Mouse (Mus musculus): ENCODE results near the gene Hnrnpul1. TPM values are rescaled to one million over a fixed set of nuclear protein-coding genes. Genes with fewer than 3 reads are reported as not detected.

Gene Hnrnpul1
- polyA plus RNA-seq, 1 experiment from 2014 or later, result 51.5 TPM

DNA sequence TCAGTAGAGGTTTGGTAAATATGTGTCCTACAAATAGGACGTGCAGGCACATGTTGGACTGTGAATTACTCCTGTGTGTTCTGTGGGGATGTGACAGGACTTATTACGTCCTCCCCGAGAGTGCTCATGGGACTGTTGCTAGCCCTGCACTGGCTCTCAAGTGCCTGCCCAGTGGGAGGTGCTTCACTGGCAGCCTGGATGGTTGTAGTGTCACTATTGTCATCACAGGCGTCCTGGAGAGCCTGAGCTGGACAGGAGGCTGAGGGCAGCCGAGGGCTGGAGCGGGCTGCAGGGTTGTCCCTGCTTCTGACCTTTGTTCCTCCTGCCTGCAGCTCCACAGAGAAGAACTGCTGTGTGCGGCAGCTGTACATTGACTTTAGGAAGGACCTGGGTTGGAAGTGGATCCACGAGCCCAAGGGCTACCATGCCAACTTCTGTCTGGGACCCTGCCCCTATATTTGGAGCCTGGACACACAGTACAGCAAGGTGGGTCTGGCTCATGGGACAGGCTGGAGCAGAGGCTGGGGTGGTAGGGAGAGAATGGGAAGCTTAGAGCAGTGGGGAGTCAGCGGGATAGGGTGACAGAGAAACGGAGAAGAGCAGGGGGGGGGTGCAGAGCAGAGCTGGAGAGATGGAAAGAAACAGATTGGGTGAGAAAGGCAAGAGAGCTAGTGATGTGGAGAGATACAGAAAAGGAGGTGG is 50.6 kb downstream of the Hnrnpul1 start:
- ATAC-seq, result no peak
- no peak overlapping the region; the same call in 1 of the 2 replicates for H3K4me2 ChIP-seq (replicated peaks)
- WGBS, result 40% methylated on average over 10 of the region's 10 CpGs
- H3K4me3 ChIP-seq (replicated peaks), result no peak overlapping the region
- H3K27me3 ChIP-seq (replicated peaks), result 0 out of 2 replicates have a peak, but pooled peaks cover 4% of the 10 kb centered on the region
- H3K9me3 ChIP-seq, result no peaks in the 10 kb centered on the region
- H3K9ac ChIP-seq, result no peak overlapping the region
- no peaks in the 10 kb centered on the region for H3K36me3 ChIP-seq
- no peak overlapping the region for H3K27ac ChIP-seq
- H3K4me1 ChIP-seq (replicated peaks), result peaks cover 38% of the 10 kb centered on the region

DNA sequence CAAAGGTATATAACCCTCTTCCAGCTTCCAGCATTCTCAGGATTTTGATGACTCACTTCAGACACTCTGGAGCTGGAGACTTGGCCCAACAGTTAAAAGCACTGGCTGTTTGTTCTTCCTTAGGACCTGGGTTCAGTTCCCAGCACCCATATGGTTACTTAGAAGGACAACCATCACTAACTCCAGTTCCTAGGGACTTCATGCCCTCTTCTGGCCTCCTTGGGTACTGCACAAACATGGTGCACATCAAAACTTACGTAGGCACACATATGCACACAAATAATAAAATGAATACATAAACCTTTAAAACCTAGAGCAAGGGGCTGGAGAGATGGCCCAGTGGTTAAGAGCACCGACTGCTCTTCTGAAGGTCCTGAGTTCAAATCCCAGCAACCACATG is 52.2 kb downstream of the Hnrnpul1 start:
- Histone ChIP-seq H3K4me3 (replicated peaks) (no peak overlapping the region), H3K9me3 (no peaks in the 10 kb centered on the region), H3K36me3 (no peaks in the 10 kb centered on the region), H3K4me2 (replicated peaks) (no peak overlapping the region), H3K27ac (no peak overlapping the region), H3K9ac (no peak overlapping the region), H3K4me1 (replicated peaks) (peaks cover 25% of the 10 kb centered on the region), H3K27me3 (replicated peaks) (0 out of 2 replicates have a peak, but pooled peaks cover 4% of the 10 kb centered on the region)
- no peak for ATAC-seq
- 94% methylated on average over 2 of the region's 2 CpGs for WGBS

DNA sequence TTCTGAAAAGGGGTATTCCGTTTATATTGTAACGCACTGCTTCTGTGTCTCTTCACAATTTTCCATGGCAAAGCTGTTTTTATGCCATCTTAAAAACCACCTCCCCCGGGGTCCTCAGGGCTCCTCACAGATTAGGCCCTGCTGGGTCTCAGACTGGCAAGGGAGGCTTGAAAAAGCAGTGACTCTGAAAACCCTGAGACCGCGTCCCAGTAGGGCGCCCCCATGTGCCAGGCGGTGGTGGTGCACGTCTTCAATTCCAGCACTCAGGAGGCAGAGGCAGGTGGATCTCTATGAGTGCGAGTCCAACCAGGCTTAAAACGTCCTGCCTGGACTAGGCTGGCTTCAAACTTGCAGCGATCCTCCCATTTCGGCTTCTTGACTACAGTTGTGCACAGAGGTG is 53.8 kb downstream of the Hnrnpul1 start:
- H3K27ac ChIP-seq, result no peak overlapping the region
- H3K9ac ChIP-seq, result no peak overlapping the region
- ATAC-seq, result no peak
- 74% methylated on average over 12 of the region's 12 CpGs for WGBS
- 0 out of 2 replicates have a peak, but pooled peaks cover 4% of the 10 kb centered on the region for H3K27me3 ChIP-seq (replicated peaks)
- H3K9me3 ChIP-seq, result no peaks in the 10 kb centered on the region
- H3K4me2 ChIP-seq (replicated peaks), result no peak overlapping the region
- H3K36me3 ChIP-seq, result no peaks in the 10 kb centered on the region
- peaks cover 10% of the 10 kb centered on the region; the same call in 1 of the 2 replicates for H3K4me1 ChIP-seq (replicated peaks)
- no peak overlapping the region for H3K4me3 ChIP-seq (replicated peaks)

DNA sequence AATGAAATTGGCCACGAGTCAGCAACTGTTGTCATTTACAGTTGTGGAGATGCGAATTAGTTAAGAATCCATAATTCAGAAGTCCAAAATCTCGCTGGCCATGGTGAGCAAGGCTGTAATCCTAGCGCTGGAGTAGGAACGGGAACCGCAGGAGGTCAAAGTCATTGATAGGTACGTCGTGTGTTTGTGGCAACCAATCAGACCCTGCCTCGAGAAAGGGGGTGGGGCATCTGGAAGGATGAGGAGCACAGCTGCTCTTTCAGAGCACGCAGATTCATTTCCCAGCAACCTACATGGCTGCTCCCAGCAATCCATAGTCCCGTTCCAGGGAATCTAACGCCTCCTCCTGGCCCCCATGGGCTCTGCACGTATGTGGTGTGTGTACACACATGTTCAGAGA is 54.7 kb downstream of the Hnrnpul1 start:
- no peaks in the 10 kb centered on the region for H3K36me3 ChIP-seq
- ATAC-seq, result no peak
- WGBS, result 60% methylated on average over 13 of the region's 13 CpGs
- 0 out of 2 replicates have a peak, but pooled peaks cover 4% of the 10 kb centered on the region for H3K27me3 ChIP-seq (replicated peaks)
- no peak overlapping the region for H3K27ac ChIP-seq
- no peak overlapping the region for H3K9ac ChIP-seq
- H3K4me1 ChIP-seq (replicated peaks), result peaks cover 7% of the 10 kb centered on the region; the same call in 1 of the 2 replicates
- no peaks in the 10 kb centered on the region for H3K9me3 ChIP-seq
- no peak overlapping the region for H3K4me2 ChIP-seq (replicated peaks)
- H3K4me3 ChIP-seq (replicated peaks), result no peak overlapping the region

DNA sequence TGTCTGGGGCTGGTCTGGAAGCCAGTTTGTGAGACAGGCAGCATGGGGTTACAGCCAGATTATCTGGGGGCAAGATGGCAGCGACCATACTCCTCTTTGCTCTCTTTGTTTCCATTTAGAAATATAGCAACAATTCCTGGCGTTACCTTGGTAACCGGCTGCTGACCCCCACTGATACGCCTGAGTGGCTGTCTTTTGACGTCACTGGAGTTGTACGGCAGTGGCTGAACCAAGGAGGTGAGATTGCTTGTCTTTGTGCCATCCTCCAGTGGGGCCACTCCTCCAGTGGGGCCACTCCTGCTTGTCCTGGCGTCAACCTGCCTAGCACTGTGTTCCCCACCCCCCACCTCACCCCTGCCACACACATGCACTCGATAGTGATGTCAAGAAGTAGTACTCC is 60.5 kb downstream of the Hnrnpul1 start:
- Histone ChIP-seq H3K4me2 (replicated peaks) (no peak overlapping the region), H3K4me1 (replicated peaks) (0 out of 2 replicates have a peak, but pooled peaks cover 7% of the 10 kb centered on the region), H3K27ac (no peak overlapping the region), H3K27me3 (replicated peaks) (no peaks in the 10 kb centered on the region), H3K36me3 (no peaks in the 10 kb centered on the region), H3K9ac (no peak overlapping the region), H3K9me3 (no peaks in the 10 kb centered on the region), H3K4me3 (replicated peaks) (no peak overlapping the region)
- no peak for ATAC-seq
- WGBS, result 69% methylated on average over 8 of the region's 8 CpGs

DNA sequence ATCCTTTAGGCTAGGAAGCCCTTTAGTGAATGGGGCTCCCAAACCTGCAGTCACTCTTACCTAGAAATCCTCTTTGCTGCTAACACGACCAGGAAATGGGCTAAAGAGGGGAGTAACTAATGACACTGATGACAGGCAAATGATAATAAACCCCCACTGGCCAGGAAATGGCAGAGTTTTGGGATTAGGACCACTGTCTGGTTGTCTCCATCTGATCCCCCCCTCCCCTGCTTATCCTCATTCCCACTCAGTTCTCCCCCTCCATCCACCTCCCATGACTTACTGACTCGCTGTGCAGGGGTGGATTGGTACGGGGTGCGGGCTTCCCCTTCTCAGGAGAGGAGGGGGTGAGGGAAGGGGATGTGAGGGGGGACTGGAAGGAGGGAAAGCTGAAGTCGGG is 64.5 kb downstream of the Hnrnpul1 start:
- peak overlapping the region; percentile 70; the same call in 1 of the 2 replicates for H3K4me3 ChIP-seq (replicated peaks)
- 0 out of 2 replicates have a peak overlapping the region, but pooled peaks have one; percentile 76 for H3K9ac ChIP-seq
- no peak for ATAC-seq
- peaks cover 7% of the 10 kb centered on the region; the same call in 1 of the 2 replicates for H3K27me3 ChIP-seq (replicated peaks)
- 61% methylated on average over 5 of the region's 5 CpGs for WGBS
- no peak overlapping the region for H3K27ac ChIP-seq
- no peaks in the 10 kb centered on the region for H3K36me3 ChIP-seq
- peaks cover 32% of the 10 kb centered on the region for H3K4me1 ChIP-seq (replicated peaks)
- peak overlapping the region; percentile 97 for H3K4me2 ChIP-seq (replicated peaks)
- H3K9me3 ChIP-seq, result no peaks in the 10 kb centered on the region

DNA sequence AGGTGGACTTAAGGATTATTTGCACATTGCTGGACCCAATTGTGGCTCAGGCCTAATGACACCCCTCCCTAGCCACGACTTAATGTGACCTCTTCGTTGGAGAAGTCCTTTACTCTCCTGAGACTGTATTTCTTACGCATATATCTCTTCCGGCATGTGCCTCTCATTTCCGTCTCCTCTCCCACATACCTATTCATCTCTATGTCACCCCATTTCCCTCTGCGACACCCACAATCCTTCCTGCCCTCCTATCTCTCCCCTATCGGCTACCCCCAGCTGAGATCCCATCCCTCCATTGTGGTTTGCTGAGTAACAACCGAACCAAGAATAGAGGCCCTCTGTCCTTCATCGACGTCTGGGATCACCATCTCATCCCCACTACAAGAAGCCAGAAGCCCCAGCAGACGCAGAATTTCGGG is 64.9 kb downstream of the Hnrnpul1 start:
- H3K27ac ChIP-seq, result peak overlapping the region; percentile 13; the same call in 1 of the 2 replicates
- WGBS, result 12% methylated on average over 12 of the region's 12 CpGs

DNA sequence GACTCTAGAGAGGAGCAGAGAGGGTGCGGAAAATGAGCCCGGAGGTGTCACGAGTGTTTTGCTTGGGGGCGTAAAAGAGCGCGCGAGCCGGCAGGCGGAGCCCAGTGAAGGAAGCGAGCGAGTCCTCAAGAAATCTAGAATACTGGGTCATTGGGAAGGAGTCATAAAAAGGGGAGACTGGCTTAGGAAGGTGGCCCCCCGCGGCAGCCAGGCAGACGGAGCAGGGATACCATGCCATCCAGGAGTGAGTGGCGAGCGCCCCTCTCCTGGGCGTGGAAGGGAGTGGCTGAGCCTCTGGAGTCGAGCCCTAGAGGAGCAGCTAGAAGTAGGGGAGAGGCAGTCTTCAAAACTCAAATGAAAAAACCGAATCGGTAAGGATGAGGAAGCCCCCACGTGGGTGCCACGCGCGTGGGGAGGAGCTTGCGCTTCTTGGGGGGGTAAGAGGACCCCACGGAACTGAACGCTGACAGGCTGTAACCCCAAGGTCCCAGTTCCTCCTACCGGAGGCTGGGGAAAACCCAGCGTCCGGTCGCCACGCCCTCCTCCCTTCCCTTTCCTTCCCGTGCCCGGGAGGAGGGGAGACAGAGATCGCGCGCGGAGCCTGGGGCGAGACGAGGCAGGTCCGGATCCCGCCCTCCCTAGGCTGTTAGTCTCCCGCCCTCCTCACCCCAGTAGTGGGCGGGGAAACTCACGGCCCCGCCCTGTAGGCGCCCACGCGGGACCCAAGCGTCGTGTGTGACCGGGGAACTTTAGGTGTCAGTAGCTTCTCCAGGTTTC is 65.6 kb downstream of the Hnrnpul1 start:
- peak overlapping the region; percentile 97 for H3K4me2 ChIP-seq (replicated peaks)
- peak; percentile 76 for ATAC-seq
- H3K9me3 ChIP-seq, result no peaks in the 10 kb centered on the region
- peak overlapping the region; percentile 70 for H3K4me3 ChIP-seq (replicated peaks)
- under 1% methylated on average over 51 of the region's 52 CpGs for WGBS
- H3K4me1 ChIP-seq (replicated peaks), result peaks cover 32% of the 10 kb centered on the region
- peaks cover 7% of the 10 kb centered on the region; the same call in 1 of the 2 replicates for H3K27me3 ChIP-seq (replicated peaks)
- peak overlapping the region; percentile 76 for H3K9ac ChIP-seq
- peak overlapping the region; percentile 15; the same call in 1 of the 2 replicates for H3K27ac ChIP-seq
- no peaks in the 10 kb centered on the region for H3K36me3 ChIP-seq

More for the DNA sequence above, 64.9 kb downstream of the Hnrnpul1 start:
- peak overlapping the region; percentile 70 for H3K4me3 ChIP-seq (replicated peaks)
- peaks cover 7% of the 10 kb centered on the region; the same call in 1 of the 2 replicates for H3K27me3 ChIP-seq (replicated peaks)
- no peak; the same call in 1 of the 2 replicates for ATAC-seq
- no peaks in the 10 kb centered on the region for H3K36me3 ChIP-seq
- H3K9ac ChIP-seq, result peak overlapping the region; percentile 76; the same call in 1 of the 2 replicates
- no peaks in the 10 kb centered on the region for H3K9me3 ChIP-seq
- peaks cover 32% of the 10 kb centered on the region for H3K4me1 ChIP-seq (replicated peaks)
- H3K4me2 ChIP-seq (replicated peaks), result peak overlapping the region; percentile 97

DNA sequence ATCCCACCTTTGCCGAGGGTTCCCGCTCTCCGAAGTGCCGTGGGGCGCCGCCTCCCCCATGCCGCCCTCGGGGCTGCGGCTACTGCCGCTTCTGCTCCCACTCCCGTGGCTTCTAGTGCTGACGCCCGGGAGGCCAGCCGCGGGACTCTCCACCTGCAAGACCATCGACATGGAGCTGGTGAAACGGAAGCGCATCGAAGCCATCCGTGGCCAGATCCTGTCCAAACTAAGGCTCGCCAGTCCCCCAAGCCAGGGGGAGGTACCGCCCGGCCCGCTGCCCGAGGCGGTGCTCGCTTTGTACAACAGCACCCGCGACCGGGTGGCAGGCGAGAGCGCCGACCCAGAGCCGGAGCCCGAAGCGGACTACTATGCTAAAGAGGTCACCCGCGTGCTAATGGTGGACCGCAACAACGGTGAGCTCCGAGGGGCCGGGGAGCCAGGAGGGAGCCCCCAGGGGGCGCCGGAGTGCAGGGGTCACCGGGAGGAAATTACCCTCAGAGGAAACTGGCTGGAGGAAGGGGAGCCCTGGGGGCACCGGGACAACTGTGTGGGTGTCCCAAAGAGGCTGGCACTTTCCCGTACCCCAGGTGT is 66.7 kb downstream of the Hnrnpul1 start:
- Histone ChIP-seq H3K4me3 (replicated peaks) (peak overlapping the region; percentile 70), H3K27ac (0 out of 2 replicates have a peak overlapping the region, but pooled peaks have one; percentile 85), H3K4me2 (replicated peaks) (peak overlapping the region; percentile 97), H3K9me3 (no peaks in the 10 kb centered on the region), H3K9ac (peak overlapping the region; percentile 76), H3K27me3 (replicated peaks) (peaks cover 7% of the 10 kb centered on the region; the same call in 1 of the 2 replicates), H3K4me1 (replicated peaks) (peaks cover 32% of the 10 kb centered on the region), H3K36me3 (no peaks in the 10 kb centered on the region)
- no peak; the same call in 1 of the 2 replicates for ATAC-seq
- under 1% methylated on average over 47 of the region's 47 CpGs for WGBS

DNA sequence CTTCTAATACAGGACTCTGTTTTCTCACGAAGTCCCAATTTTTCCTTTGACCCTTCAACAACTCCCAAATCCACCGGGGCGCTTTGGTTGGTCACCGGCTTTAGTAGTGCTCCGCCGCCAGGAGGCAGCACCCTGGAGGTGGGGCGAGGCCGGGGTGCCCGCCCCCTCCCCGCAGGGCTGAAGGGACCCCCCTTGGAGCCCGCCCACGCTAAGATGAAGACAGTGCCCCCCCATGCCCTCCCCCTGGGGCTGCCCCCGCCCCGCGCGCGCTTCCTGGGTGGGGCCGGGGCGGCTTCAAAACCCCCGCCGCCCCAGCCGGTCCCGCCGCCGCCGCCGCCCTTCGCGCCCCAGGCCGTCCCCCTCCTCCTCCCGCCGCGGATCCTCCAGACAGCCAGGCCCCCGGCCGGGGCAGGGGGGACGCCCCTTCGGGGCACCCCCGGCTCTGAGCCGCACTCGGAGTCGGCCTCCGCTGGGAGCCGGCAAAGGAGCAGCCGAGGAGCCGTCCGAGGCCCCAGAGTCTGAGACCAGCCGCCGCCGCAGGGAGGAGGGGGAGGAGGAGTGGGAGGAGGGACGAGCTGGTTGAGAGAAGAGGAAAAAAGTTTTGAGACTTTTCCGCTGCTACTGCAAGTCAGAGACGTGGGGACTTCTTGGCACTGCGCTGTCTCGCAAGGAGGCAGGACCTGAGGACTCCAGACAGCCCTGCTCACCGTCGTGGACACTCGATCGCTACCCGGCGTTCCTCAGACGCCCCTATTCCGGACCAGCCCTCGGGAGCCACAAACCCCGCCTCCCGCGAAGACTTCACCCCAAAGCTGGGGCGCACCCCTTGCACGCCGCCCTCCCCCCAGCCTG is 67.7 kb downstream of the Hnrnpul1 start, which contains the start of gene Tgfb1:
Gene Tgfb1, plus strand, starts transcription at position 323 of the 852 bp plus-strand sequence.
- Histone ChIP-seq H3K4me3 (replicated peaks) (peak within 1 kb of the TSS; percentile 70), H3K27me3 (replicated peaks) (peaks cover 7% of the 10 kb centered on the region; the same call in 1 of the 2 replicates), H3K9ac (peak within 1 kb of the TSS; percentile 76), H3K4me1 (replicated peaks) (peaks cover 32% of the 10 kb centered on the region), H3K36me3 (no peaks in the 10 kb centered on the region), H3K9me3 (no peaks in the 10 kb centered on the region), H3K4me2 (replicated peaks) (peak within 1 kb of the TSS; percentile 97), H3K27ac (peak within 1 kb of the TSS; percentile 85)
- peak; percentile 52 for ATAC-seq
- WGBS, result under 1% methylated on average over 45 of the region's 69 CpGs

DNA sequence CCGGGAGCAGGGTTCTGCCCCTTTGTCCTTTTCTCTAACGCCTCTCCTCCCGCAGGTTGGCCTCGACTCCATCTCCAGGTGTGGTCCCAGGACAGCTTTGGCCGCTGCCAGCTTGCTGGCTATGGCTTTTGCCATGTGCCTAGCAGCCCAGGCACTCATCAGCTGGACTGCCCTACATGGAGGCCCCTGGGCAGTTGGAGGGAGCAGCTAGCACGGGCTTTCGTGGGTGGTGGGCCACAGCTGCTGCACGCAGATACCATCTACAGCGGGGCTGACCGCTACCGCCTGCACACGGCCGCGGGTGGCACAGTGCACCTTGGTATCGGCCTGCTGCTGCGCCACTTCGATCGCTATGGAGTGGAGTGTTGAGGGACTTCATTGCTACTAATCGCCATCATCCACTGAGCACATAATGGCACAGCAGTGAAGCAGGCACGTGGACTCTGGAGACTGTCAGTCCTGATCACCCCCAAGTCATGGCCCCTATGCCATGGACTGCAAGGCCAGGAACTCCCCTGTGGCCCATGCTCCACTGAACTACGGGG is 68.6 kb downstream of the Hnrnpul1 start:
- 74% methylated on average over 21 of the region's 21 CpGs for WGBS
- 0 out of 2 replicates have a peak overlapping the region, but pooled peaks have one; percentile 8 for H3K9ac ChIP-seq
- no peaks in the 10 kb centered on the region for H3K36me3 ChIP-seq
- no peak for ATAC-seq
- H3K4me2 ChIP-seq (replicated peaks), result peak overlapping the region; percentile 97
- peak overlapping the region; percentile 70 for H3K4me3 ChIP-seq (replicated peaks)
- peaks cover 7% of the 10 kb centered on the region; the same call in 1 of the 2 replicates for H3K27me3 ChIP-seq (replicated peaks)
- H3K9me3 ChIP-seq, result no peaks in the 10 kb centered on the region
- H3K4me1 ChIP-seq (replicated peaks), result peaks cover 35% of the 10 kb centered on the region
- H3K27ac ChIP-seq, result 0 out of 2 replicates have a peak overlapping the region, but pooled peaks have one; percentile 85

Measured in intestine, embryonic 15.5 days (tissue).